Mouse (Mus musculus) ES-E14 (cell line): Measurements from ENCODE around the gene Cct2. TPM values are rescaled to one million over a fixed set of nuclear protein-coding genes. Genes with fewer than 3 reads are reported as not detected.

Experiments used
- DNase-seq: peaks from one replicate; pipeline ENCODE4 v3.0.0-alpha.2; 2013; ENCODE audit warnings: low read depth, low spot score
- H3K27ac ChIP-seq: 2 replicates; pipeline ENCODE4 v1.5.1; 2012; ENCODE audit warnings: low read depth, mild to moderate bottlenecking, low read length, moderate library complexity, mixed read lengths; ENCODE audit not compliant: poor library complexity, insufficient read depth, severe bottlenecking
- H3K36me3 ChIP-seq: 2 replicates; pipeline ENCODE4 v1.6.1; 2012; ENCODE audit warnings: mild to moderate bottlenecking, low read length, moderate library complexity, mixed read lengths; ENCODE audit not compliant: control insufficient read depth, poor library complexity, insufficient read depth, severe bottlenecking
- H3K4me1 ChIP-seq, 2 experiments: fragments of 150-350 bp in 1 of 2; sonication (generic) in 1 of 2; 2 replicates each; pipeline ENCODE4 v1.6.1; 2012; ENCODE audit warnings: low read length in 2 of 2, mild to moderate bottlenecking in 1 of 2, mixed read lengths in 1 of 2; ENCODE audit not compliant: control insufficient read depth in 2 of 2, insufficient read depth in 2 of 2, poor library complexity in 1 of 2
- H3K4me3 ChIP-seq, 2 experiments: fragments of 150-350 bp in 1 of 2; sonication (generic) in 1 of 2; 2 replicates each; pipeline ENCODE4 v1.5.1; 2012; ENCODE audit warnings: low read length in 2 of 2, low read depth in 1 of 2, mild to moderate bottlenecking in 1 of 2, mixed read lengths in 1 of 2; ENCODE audit not compliant: insufficient read depth in 1 of 2, poor library complexity in 1 of 2, severe bottlenecking in 1 of 2
- H3K9ac ChIP-seq: 2 replicates; pipeline ENCODE4 v1.6.1; 2012; ENCODE audit warnings: low read depth, mild to moderate bottlenecking, low read length, mixed read lengths; ENCODE audit not compliant: poor library complexity, insufficient read depth, severe bottlenecking
- H3K9me3 ChIP-seq: fragments of 150-350 bp; sonication (generic); 2 replicates; pipeline ENCODE4 v1.6.1; 2012; ENCODE audit warnings: low read depth, mild to moderate bottlenecking, low read length; ENCODE audit not compliant: control insufficient read depth, insufficient read depth
- CHD2 ChIP-seq: IDR thresholded peaks from 2 replicates; pipeline ENCODE4 v1.6.1; 2014; ENCODE audit warnings: mild to moderate bottlenecking, low read depth, low read length, inconsistent platforms
- HCFC1 ChIP-seq: IDR thresholded peaks from 2 replicates; pipeline ENCODE4 v1.6.1; 2012; ENCODE audit warnings: low read length, inconsistent platforms, borderline replicate concordance; ENCODE audit not compliant: insufficient read depth
- MAFK ChIP-seq: IDR thresholded peaks from 2 replicates; pipeline ENCODE4 v1.6.1; 2014; ENCODE audit warnings: mild to moderate bottlenecking, low read depth, low read length, inconsistent platforms; ENCODE audit not compliant: insufficient read depth
- ZC3H11A ChIP-seq: IDR thresholded peaks from 2 replicates; pipeline ENCODE4 v1.6.1; 2012; ENCODE audit warnings: low read depth, mild to moderate bottlenecking, inconsistent platforms, low read length, borderline replicate concordance
- ZNF384 ChIP-seq: IDR thresholded peaks from 2 replicates; pipeline ENCODE4 v1.6.1; 2012; ENCODE audit warnings: low read depth, low read length, inconsistent platforms
- in situ Hi-C, 2 experiments: fragments of 600-800 bp; cut with MboI; formaldehyde crosslinking; loops; one replicate each; pipeline ENCODE4 v1.15.1; 2025; ENCODE audit warnings: low sequenced_read_pairs in 2 of 2, inconsistent platforms in 1 of 2; ENCODE audit not compliant: unreplicated experiment in 2 of 2
- total RNA-seq: library from RNA; depleted of rRNA; stranded (reverse); fragments of 300-350 nt; gene quantifications from 2 replicates; pipeline ENCODE4 v1.2.3, GENCODE M21; 2012

Gene Cct2
- total RNA-seq, 1 experiment = 441 TPM

- Histone ChIP-seq H3K4me1 (no peaks in the 10 kb centered on the region), H3K9ac (no peak overlapping the region), H3K4me3 (no peak overlapping the region), H3K27ac (no peak overlapping the region), H3K36me3 (peaks cover 6% of the 10 kb centered on the region), H3K9me3 (no peaks in the 10 kb centered on the region)
- in situ Hi-C loops = loop anchor here in 1 of 2 experiments (25.0 kb wide), 1 partner anchor 1657 kb away; no protein-coding TSS in a partner anchor
- no peak for TF ChIP-seq ZC3H11A
- no peak for TF ChIP-seq MAFK
- TF ChIP-seq CHD2 = no peak
- TF ChIP-seq ZNF384 = no peak
- no peak for TF ChIP-seq HCFC1
- peak; percentile 39 for DNase-seq
Measured at GRCm38 (mm10) chr10:117069109-117069508, 5.5 kb upstream of the Cct2 start.

- no peak for DNase-seq
- Histone ChIP-seq H3K9ac (peak overlapping the region; percentile 61; the same call in 1 of the 2 replicates), H3K4me3 (peak overlapping the region; percentile 27 to 76; a peak in 3 of 4 replicates), H3K36me3 (peaks cover 25% of the 10 kb centered on the region), H3K27ac (no peak overlapping the region), H3K9me3 (no peaks in the 10 kb centered on the region), H3K4me1 (no peaks in the 10 kb centered on the region; a peak in 1 of 4 replicates)
- TF ChIP-seq HCFC1 (no peak), ZC3H11A (no peak), CHD2 (no peak), ZNF384 (no peak), MAFK (no peak)
- in situ Hi-C loops = loop anchor here in 1 of 2 experiments (25.0 kb wide), 1 partner anchor 1652 kb away; no protein-coding TSS in a partner anchor
Measured at GRCm38 (mm10) chr10:117064076-117064475, 462 bp upstream of the Cct2 start.

GRCm38 (mm10) chr10:117062894-117063253 lies 740 bp downstream of the Cct2 start:
- in situ Hi-C loops = loop anchor here in 1 of 2 experiments (25.0 kb wide), 1 partner anchor 1651 kb away; no protein-coding TSS in a partner anchor
- H3K4me1 ChIP-seq = no peaks in the 10 kb centered on the region; a peak in 2 of 4 replicates
- peaks cover 37% of the 10 kb centered on the region for H3K36me3 ChIP-seq
- peak overlapping the region; percentile 96 for H3K9ac ChIP-seq
- peak overlapping the region; percentile 95; the same call in 1 of the 2 replicates for H3K27ac ChIP-seq
- no peak for DNase-seq
- TF ChIP-seq CHD2 = no peak
- no peak for TF ChIP-seq ZC3H11A
- TF ChIP-seq HCFC1 = no peak
- no peak for TF ChIP-seq ZNF384
- TF ChIP-seq MAFK = no peak
- peak overlapping the region; percentile 86 to 99 for H3K4me3 ChIP-seq
- H3K9me3 ChIP-seq = no peaks in the 10 kb centered on the region

GRCm38 (mm10) chr10:117055668-117056067 lies 7.9 kb downstream of the Cct2 start:
- TF ChIP-seq MAFK (no peak), ZNF384 (no peak), ZC3H11A (no peak), HCFC1 (no peak), CHD2 (no peak)
- Histone ChIP-seq H3K4me3 (no peak overlapping the region), H3K9me3 (no peaks in the 10 kb centered on the region), H3K36me3 (peaks cover 84% of the 10 kb centered on the region), H3K27ac (no peak overlapping the region), H3K9ac (no peak overlapping the region), H3K4me1 (no peaks in the 10 kb centered on the region; a peak in 1 of 4 replicates)
- in situ Hi-C loops = loop anchor here in 1 of 2 experiments (25.0 kb wide), 1 partner anchor 1643 kb away; no protein-coding TSS in a partner anchor
- DNase-seq = no peak
